Mouse (Mus musculus) G1E (cell line): Measurements from ENCODE around the gene Ktn1.
A peak's percentile ranks its signal among the peaks of the same experiment; 100 is the strongest.

Source experiments
- CTCF ChIP-seq: IDR thresholded peaks from 2 replicates; pipeline ENCODE4 v1.5.1; 2012; ENCODE audit warnings: low read depth, low read length, inconsistent platforms, mixed read lengths
- GATA1 ChIP-seq: IDR thresholded peaks from 2 replicates; pipeline ENCODE4 v1.6.1; 2012; ENCODE audit warnings: borderline replicate concordance, low read length, inconsistent platforms, mixed read lengths
- GATA2 ChIP-seq: IDR thresholded peaks from 2 replicates; pipeline ENCODE4 v1.6.1; 2012; ENCODE audit warnings: low read depth, low read length, inconsistent platforms, borderline replicate concordance
- POLR2AphosphoS5 ChIP-seq: IDR thresholded peaks from 2 replicates; pipeline ENCODE4 v1.6.1; 2012; ENCODE audit warnings: low read depth, low read length, inconsistent platforms; ENCODE audit not compliant: insufficient replicate concordance
- TAL1 ChIP-seq: conservative IDR thresholded peaks from 2 replicates; pipeline ENCODE4 v1.6.1; 2012; ENCODE audit warnings: low read depth, low read length, inconsistent platforms, mixed read lengths

GRCm38 (mm10) chr14:47634410-47634809 lies 13.8 kb upstream of the Ktn1 start:
- TF ChIP-seq CTCF (no peak), GATA2 (no peak), POLR2AphosphoS5 (no peak), TAL1 (peak; percentile 94), GATA1 (no peak)
